Mouse (Mus musculus): ENCODE measurements around the gene Mfsd4b4. TPM values are rescaled to one million over a fixed set of nuclear protein-coding genes. Genes with fewer than 3 reads are reported as not detected.

Gene Mfsd4b4
- total RNA-seq, 1 experiment: 4.7 TPM

GRCm38 (mm10) chr10:39896503-39896902 is 2.5 kb downstream of the Mfsd4b4 start:
- H3K9ac ChIP-seq (ENCODE audit: insufficient read depth, low read depth, low read length, poor library complexity, severe bottlenecking): no peak overlapping the region

GRCm38 (mm10) chr10:39893702-39894697 is 5.0 kb downstream of the Mfsd4b4 start:
- no peak for DNase-seq (ENCODE audit: low read depth, low spot score)
- TF ChIP-seq CHD2 (IDR thresholded peaks at IDR 0.05; ENCODE audit: low read depth, low read length): no peak
- no peak for TF ChIP-seq ZC3H11A (IDR thresholded peaks at IDR 0.05; ENCODE audit: borderline replicate concordance, low read depth, low read length)
- TF ChIP-seq MAFK (IDR thresholded peaks at IDR 0.05; ENCODE audit: insufficient read depth, low read depth, low read length): no peak
- TF ChIP-seq ZNF384 (IDR thresholded peaks at IDR 0.05; ENCODE audit: low read depth, low read length): no peak
- no peak for TF ChIP-seq HCFC1 (IDR thresholded peaks at IDR 0.05; ENCODE audit: borderline replicate concordance, insufficient read depth, low read length)
- Histone ChIP-seq H3K9ac (ENCODE audit: insufficient read depth, low read depth, low read length, poor library complexity, severe bottlenecking) (no peak overlapping the region), H3K4me3 (ENCODE audit: insufficient read depth in 1 of 2, low read depth in 1 of 2, low read length in 2 of 2, poor library complexity in 1 of 2, severe bottlenecking in 1 of 2) (no peak overlapping the region), H3K27ac (ENCODE audit: insufficient read depth, low read depth, low read length, poor library complexity, severe bottlenecking) (no peak overlapping the region), H3K9me3 (ENCODE audit: control insufficient read depth, insufficient read depth, low read depth, low read length) (no peaks in the 10 kb centered on the region), H3K4me1 (ENCODE audit: control insufficient read depth in 2 of 2, insufficient read depth in 2 of 2, low read length in 2 of 2, poor library complexity in 1 of 2) (peaks cover 0 to 2% of the 10 kb centered on the region in 2 experiments; a peak in 1 of 4 replicates), H3K36me3 (ENCODE audit: control insufficient read depth, insufficient read depth, low read length, poor library complexity, severe bottlenecking) (no peaks in the 10 kb centered on the region)
- in situ Hi-C loops (cut with MboI; ENCODE audit: low sequenced_read_pairs in 2 of 2, unreplicated experiment in 2 of 2): no loop called here

More at GRCm38 (mm10) chr10:39896503-39896902, 2.5 kb downstream of the Mfsd4b4 start:
- Histone ChIP-seq H3K4me1 (ENCODE audit: control insufficient read depth in 2 of 2, insufficient read depth in 2 of 2, low read length in 2 of 2, poor library complexity in 1 of 2) (peaks cover 0 to 2% of the 10 kb centered on the region in 2 experiments; a peak in 1 of 4 replicates), H3K9me3 (ENCODE audit: control insufficient read depth, insufficient read depth, low read depth, low read length) (no peaks in the 10 kb centered on the region), H3K27ac (ENCODE audit: insufficient read depth, low read depth, low read length, poor library complexity, severe bottlenecking) (no peak overlapping the region), H3K36me3 (ENCODE audit: control insufficient read depth, insufficient read depth, low read length, poor library complexity, severe bottlenecking) (no peaks in the 10 kb centered on the region), H3K4me3 (ENCODE audit: insufficient read depth in 1 of 2, low read depth in 1 of 2, low read length in 2 of 2, poor library complexity in 1 of 2, severe bottlenecking in 1 of 2) (no peak overlapping the region)
- TF ChIP-seq ZNF384 (IDR thresholded peaks at IDR 0.05; ENCODE audit: low read depth, low read length): no peak
- in situ Hi-C loops (cut with MboI; ENCODE audit: low sequenced_read_pairs in 2 of 2, unreplicated experiment in 2 of 2): no loop called here
- DNase-seq (ENCODE audit: low read depth, low spot score): no peak

- in situ Hi-C loops (cut with MboI; ENCODE audit: low sequenced_read_pairs in 2 of 2, unreplicated experiment in 2 of 2): no loop called here
Observed at GRCm38 (mm10) chr10:39888621-39889020, 10.4 kb downstream of the Mfsd4b4 start.

GRCm38 (mm10) chr10:39865509-39865908 is 33.5 kb downstream of the Mfsd4b4 start:
- Histone ChIP-seq H3K4me1 (ENCODE audit: control insufficient read depth in 2 of 2, insufficient read depth in 2 of 2, low read length in 2 of 2, poor library complexity in 1 of 2) (no peaks in the 10 kb centered on the region), H3K9me3 (ENCODE audit: control insufficient read depth, insufficient read depth, low read depth, low read length) (no peaks in the 10 kb centered on the region), H3K27ac (ENCODE audit: insufficient read depth, low read depth, low read length, poor library complexity, severe bottlenecking) (no peak overlapping the region), H3K4me3 (ENCODE audit: insufficient read depth in 1 of 2, low read depth in 1 of 2, low read length in 2 of 2, poor library complexity in 1 of 2, severe bottlenecking in 1 of 2) (no peak overlapping the region), H3K9ac (ENCODE audit: insufficient read depth, low read depth, low read length, poor library complexity, severe bottlenecking) (no peak overlapping the region), H3K36me3 (ENCODE audit: control insufficient read depth, insufficient read depth, low read length, poor library complexity, severe bottlenecking) (peaks cover 7% of the 10 kb centered on the region)
- TF ChIP-seq ZC3H11A (IDR thresholded peaks at IDR 0.05; ENCODE audit: borderline replicate concordance, low read depth, low read length) (no peak), ZNF384 (IDR thresholded peaks at IDR 0.05; ENCODE audit: low read depth, low read length) (no peak), HCFC1 (IDR thresholded peaks at IDR 0.05; ENCODE audit: borderline replicate concordance, insufficient read depth, low read length) (no peak), CHD2 (IDR thresholded peaks at IDR 0.05; ENCODE audit: low read depth, low read length) (no peak), MAFK (IDR thresholded peaks at IDR 0.05; ENCODE audit: insufficient read depth, low read depth, low read length) (no peak)
- DNase-seq (ENCODE audit: low read depth, low spot score): no peak
- in situ Hi-C loops (cut with MboI; ENCODE audit: low sequenced_read_pairs in 2 of 2, unreplicated experiment in 2 of 2): no loop called here

More at GRCm38 (mm10) chr10:39888621-39889020, 10.4 kb downstream of the Mfsd4b4 start:
- no peaks in the 10 kb centered on the region for H3K36me3 ChIP-seq (ENCODE audit: control insufficient read depth, insufficient read depth, low read length, poor library complexity, severe bottlenecking)
- TF ChIP-seq ZNF384 (IDR thresholded peaks at IDR 0.05; ENCODE audit: low read depth, low read length) (no peak), ZC3H11A (IDR thresholded peaks at IDR 0.05; ENCODE audit: borderline replicate concordance, low read depth, low read length) (no peak), CHD2 (IDR thresholded peaks at IDR 0.05; ENCODE audit: low read depth, low read length) (no peak), HCFC1 (IDR thresholded peaks at IDR 0.05; ENCODE audit: borderline replicate concordance, insufficient read depth, low read length) (no peak), MAFK (IDR thresholded peaks at IDR 0.05; ENCODE audit: insufficient read depth, low read depth, low read length) (no peak)
- no peak overlapping the region for H3K9ac ChIP-seq (ENCODE audit: insufficient read depth, low read depth, low read length, poor library complexity, severe bottlenecking)
- no peaks in the 10 kb centered on the region for H3K4me1 ChIP-seq (ENCODE audit: control insufficient read depth in 2 of 2, insufficient read depth in 2 of 2, low read length in 2 of 2, poor library complexity in 1 of 2)
- no peak overlapping the region for H3K4me3 ChIP-seq (ENCODE audit: insufficient read depth in 1 of 2, low read depth in 1 of 2, low read length in 2 of 2, poor library complexity in 1 of 2, severe bottlenecking in 1 of 2)
- H3K27ac ChIP-seq (ENCODE audit: insufficient read depth, low read depth, low read length, poor library complexity, severe bottlenecking): no peak overlapping the region
- DNase-seq (ENCODE audit: low read depth, low spot score): no peak
- H3K9me3 ChIP-seq (ENCODE audit: control insufficient read depth, insufficient read depth, low read depth, low read length): no peaks in the 10 kb centered on the region

All from ES-E14 (cell line).